Mouse (Mus musculus) CH12.LX (cell line): ENCODE measurements at regions not wholly inside any gene's neighbourhood (a gene's known extent, or its start where the extent isn't known, plus 50 kb on each side); places are given as distances from the start of the nearest gene placed in this dataset.

Experiments used
- DNase-seq: peaks from one replicate; pipeline ENCODE4 v3.0.0-alpha.2; 2013; ENCODE audit errors: extremely low read depth
- H3K27ac ChIP-seq: 2 replicates; pipeline ENCODE4 v1.5.1; 2012; ENCODE audit warnings: low read depth, mild to moderate bottlenecking, control low read depth, moderate library complexity; ENCODE audit not compliant: insufficient read depth
- H3K27me3 ChIP-seq: replicated peaks from 2 replicates; pipeline ENCODE3; 2012; ENCODE audit warnings: inconsistent platforms
- H3K36me3 ChIP-seq, 2 experiments: replicated peaks in 1 of 2; 2 replicates each; pipeline versions ENCODE3 to v1.6.1; 2012; ENCODE audit warnings: inconsistent platforms in 1 of 2, low read length in 1 of 2, mild to moderate bottlenecking in 1 of 2, mixed read lengths in 1 of 2, moderate library complexity in 1 of 2; ENCODE audit not compliant: control insufficient read depth in 1 of 2, insufficient read depth in 1 of 2
- H3K4me1 ChIP-seq, 2 experiments: 2 replicates each; pipeline ENCODE4 v1.6.1; 2012; ENCODE audit warnings: inconsistent platforms in 1 of 2, moderate library complexity in 1 of 2; ENCODE audit not compliant: insufficient read depth in 2 of 2, control insufficient read depth in 1 of 2
- H3K4me2 ChIP-seq: 2 replicates; pipeline ENCODE4 v1.6.1; 2012; ENCODE audit warnings: low read depth, mild to moderate bottlenecking, control low read depth; ENCODE audit not compliant: poor library complexity, insufficient read depth, severe bottlenecking
- H3K4me3 ChIP-seq, 3 experiments: fragments of 150-350 bp in 1 of 3; sonication (generic) in 1 of 3; replicated peaks in 1 of 3; 2 replicates each; pipeline versions ENCODE3 to v1.5.1; 2011 to 2012; ENCODE audit warnings: low read depth in 2 of 3, low read length in 2 of 3, mild to moderate bottlenecking in 2 of 3, moderate library complexity in 2 of 3, control low read depth in 1 of 3, improper control_type of control experiment in 1 of 3, inconsistent platforms in 1 of 3, mixed read lengths in 1 of 3; ENCODE audit not compliant: poor library complexity in 1 of 3
- H3K79me2 ChIP-seq: replicated peaks from 2 replicates; pipeline ENCODE4 v1.6.1; 2012; ENCODE audit warnings: mild to moderate bottlenecking, moderate library complexity; ENCODE audit not compliant: control insufficient read depth, poor library complexity, insufficient read depth, severe bottlenecking; ENCODE audit errors: extremely low read depth
- H3K9ac ChIP-seq: 2 replicates; pipeline ENCODE4 v1.6.1; 2012; ENCODE audit warnings: low read depth, mild to moderate bottlenecking, control low read depth, moderate library complexity; ENCODE audit not compliant: insufficient read depth
- H3K9me3 ChIP-seq: replicated peaks from 2 replicates; pipeline ENCODE3; 2012; ENCODE audit warnings: low read length, inconsistent platforms, mixed read lengths
- BHLHE40 ChIP-seq: IDR thresholded peaks from 2 replicates; pipeline ENCODE4 v1.6.1; 2011; ENCODE audit warnings: mild to moderate bottlenecking, low read depth, low read length, improper control_type of control experiment
- CHD2 ChIP-seq: IDR thresholded peaks from 2 replicates; pipeline ENCODE4 v1.6.1; 2011; ENCODE audit warnings: low read length, improper control_type of control experiment
- CTCF ChIP-seq, 2 experiments: IDR thresholded peaks in 1 of 2; conservative IDR thresholded peaks in 1 of 2; 2 replicates each; pipeline ENCODE4 v1.5.1; 2011 to 2012; ENCODE audit warnings: low read depth in 2 of 2, low read length in 2 of 2, improper control_type of control experiment in 1 of 2, inconsistent platforms in 1 of 2, mild to moderate bottlenecking in 1 of 2, moderate library complexity in 1 of 2
- ELF1 ChIP-seq: IDR thresholded peaks from 2 replicates; pipeline ENCODE4 v1.6.1; 2014; ENCODE audit warnings: low read depth, mild to moderate bottlenecking, inconsistent platforms, low read length, improper control_type of control experiment
- ETS1 ChIP-seq: conservative IDR thresholded peaks from 2 replicates; pipeline ENCODE4 v1.6.1; 2012; ENCODE audit warnings: low read depth, mild to moderate bottlenecking, inconsistent platforms, low read length, improper control_type of control experiment, moderate library complexity
- GABPA ChIP-seq: IDR thresholded peaks from 2 replicates; pipeline ENCODE4 v1.6.1; 2012; ENCODE audit warnings: low read depth, low read length, improper control_type of control experiment, inconsistent platforms; ENCODE audit not compliant: insufficient replicate concordance
- HCFC1 ChIP-seq: IDR thresholded peaks from 2 replicates; pipeline ENCODE4 v1.6.1; 2012; ENCODE audit warnings: low read depth, mild to moderate bottlenecking, inconsistent platforms, low read length, improper control_type of control experiment
- JUND ChIP-seq: conservative IDR thresholded peaks from 2 replicates; pipeline ENCODE4 v1.6.1; 2011; ENCODE audit warnings: low read depth, low read length, improper control_type of control experiment
- MAX ChIP-seq: IDR thresholded peaks from 2 replicates; pipeline ENCODE4 v1.6.1; 2011; ENCODE audit warnings: low read length, improper control_type of control experiment
- MAZ ChIP-seq: IDR thresholded peaks from 2 replicates; pipeline ENCODE4 v1.6.1; 2012; ENCODE audit warnings: low read depth, mild to moderate bottlenecking, inconsistent platforms, low read length, improper control_type of control experiment, moderate library complexity
- NELFE ChIP-seq: IDR thresholded peaks from 2 replicates; pipeline ENCODE4 v1.6.1; 2011; ENCODE audit warnings: low read depth, low read length, improper control_type of control experiment
- NRF1 ChIP-seq: IDR thresholded peaks from 2 replicates; pipeline ENCODE4 v1.6.1; 2014; ENCODE audit warnings: low read depth, mild to moderate bottlenecking, inconsistent platforms, low read length, improper control_type of control experiment, moderate library complexity
- PAX5 ChIP-seq: IDR thresholded peaks from 2 replicates; pipeline ENCODE4 v1.6.1; 2012; ENCODE audit warnings: low read length, inconsistent platforms, mixed read lengths
- SIN3A ChIP-seq: IDR thresholded peaks from 2 replicates; pipeline ENCODE4 v1.6.1; 2012; ENCODE audit warnings: low read length, improper control_type of control experiment, inconsistent platforms
- SMC3 ChIP-seq: IDR thresholded peaks from 2 replicates; pipeline ENCODE4 v1.6.1; 2011; ENCODE audit warnings: low read depth, low read length, improper control_type of control experiment
- USF1 ChIP-seq: IDR thresholded peaks from 2 replicates; pipeline ENCODE4 v1.6.1; 2014; ENCODE audit warnings: low read depth, mild to moderate bottlenecking, inconsistent platforms, low read length, improper control_type of control experiment
- ZC3H11A ChIP-seq: IDR thresholded peaks from 2 replicates; pipeline ENCODE4 v1.6.1; 2012; ENCODE audit warnings: low read depth, mild to moderate bottlenecking, inconsistent platforms, low read length, improper control_type of control experiment
- ZKSCAN1 ChIP-seq: IDR thresholded peaks from 2 replicates; pipeline ENCODE4 v1.6.1; 2012; ENCODE audit warnings: low read depth, inconsistent platforms, low read length, improper control_type of control experiment, borderline replicate concordance
- ZMIZ1 ChIP-seq: IDR thresholded peaks from 2 replicates; pipeline ENCODE4 v1.6.1; 2012; ENCODE audit warnings: low read depth, mild to moderate bottlenecking, inconsistent platforms, low read length, improper control_type of control experiment
- ZNF384 ChIP-seq: IDR thresholded peaks from 2 replicates; pipeline ENCODE4 v1.6.1; 2012; ENCODE audit warnings: low read depth, low read length, improper control_type of control experiment, inconsistent platforms
- dilution Hi-C: fragments of 300-500 bp; cut with MboI; formaldehyde crosslinking; loops from 2 replicates; pipeline ENCODE4 v1.14.3; 2020; ENCODE audit warnings: low sequenced_read_pairs; ENCODE audit not compliant: extremely low pct_unique_long_range_greater_than_20kb, extremely low pct_ligation_motif_present
- in situ Hi-C: fragments of 300-500 bp; cut with MboI; formaldehyde crosslinking; loops from 3 replicates; pipeline ENCODE4 v1.14.3; 2019; ENCODE audit warnings: low sequenced_read_pairs, low pct_ligation_motif_present, low pct_unique_long_range_greater_than_20kb, mixed read lengths

DNA sequence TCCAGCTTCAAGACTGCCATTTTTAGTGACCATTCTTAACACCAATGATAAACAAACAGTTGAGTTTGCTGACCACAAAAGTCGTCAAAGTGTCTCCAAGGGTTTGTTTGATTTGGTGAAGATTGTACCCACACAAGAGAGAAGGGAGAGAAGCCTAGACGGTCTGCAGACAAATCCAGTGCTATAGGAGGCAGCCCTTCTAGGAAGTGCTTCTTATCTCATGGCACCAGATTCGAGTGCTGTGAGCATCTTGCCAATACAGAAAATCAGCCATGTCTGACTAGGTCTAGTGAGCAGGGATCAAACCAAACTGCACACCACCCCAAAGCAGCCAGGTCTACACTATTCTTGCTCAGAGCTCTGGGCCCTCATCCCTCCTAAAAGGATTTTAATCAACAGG, 416.4 kb downstream of the Fut8 start:
- no peaks in the 10 kb centered on the region for H3K27me3 ChIP-seq
- no peak overlapping the region for H3K9ac ChIP-seq
- no peaks in the 10 kb centered on the region for H3K9me3 ChIP-seq
- no peaks in the 10 kb centered on the region for H3K36me3 ChIP-seq
- no peaks in the 10 kb centered on the region for H3K79me2 ChIP-seq
- TF ChIP-seq GABPA (no peak), MAZ (no peak), ZC3H11A (no peak), NRF1 (no peak), CHD2 (no peak), JUND (no peak), BHLHE40 (no peak), ZMIZ1 (no peak), ELF1 (no peak), ZKSCAN1 (no peak), ZNF384 (no peak)
- dilution Hi-C loops = no loop called here
- H3K27ac ChIP-seq = no peak overlapping the region
- DNase-seq = no peak
- no peak overlapping the region for H3K4me3 ChIP-seq
- no peak overlapping the region for H3K4me2 ChIP-seq
- in situ Hi-C loops = loop anchor here (25.0 kb wide), 1 partner anchor 417 kb away; the partner anchor contains the start of gene Fut8
- H3K4me1 ChIP-seq = no peaks in the 10 kb centered on the region

DNA sequence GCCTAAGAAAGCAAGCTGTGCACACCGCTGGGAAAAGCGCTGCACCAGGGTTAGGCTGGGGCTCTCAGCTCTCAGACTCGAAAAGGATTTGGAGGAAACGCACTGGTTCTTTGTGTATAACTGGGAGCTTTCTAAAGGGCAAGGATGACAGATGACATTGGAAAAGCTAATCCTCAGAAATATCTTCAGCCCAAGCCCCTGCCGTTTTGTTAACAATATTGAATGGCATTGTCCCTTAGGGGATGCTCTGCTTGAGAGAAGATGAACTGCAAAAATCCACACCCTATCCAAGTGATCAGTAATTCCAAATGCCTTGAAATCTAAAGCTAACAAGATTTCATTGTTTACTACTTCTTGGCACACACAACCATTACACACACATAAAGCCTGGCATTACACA, 419.1 kb downstream of the Fut8 start:
- TF ChIP-seq PAX5 (no peak), HCFC1 (no peak), SMC3 (no peak), CTCF (conservative IDR thresholded peaks at IDR 0.05 in 1 of 2, IDR thresholded peaks at IDR 0.05 in 1 of 2; ENCODE audit: low read depth in 2 of 2, low read length in 2 of 2) (no peak), USF1 (no peak), ZC3H11A (no peak), NELFE (no peak), ZNF384 (no peak), SIN3A (no peak), ETS1 (no peak), ZKSCAN1 (no peak), BHLHE40 (no peak), MAX (no peak), MAZ (no peak)
- no peaks in the 10 kb centered on the region for H3K79me2 ChIP-seq
- H3K4me1 ChIP-seq = peaks cover 0 to 5% of the 10 kb centered on the region in 2 experiments; a peak in 3 of 4 replicates
- dilution Hi-C loops (no loop called here), in situ Hi-C loops (loop anchor here (25.0 kb wide), 1 partner anchor 420 kb away; the partner anchor contains the start of gene Fut8)
- no peaks in the 10 kb centered on the region for H3K36me3 ChIP-seq
- H3K4me3 ChIP-seq = no peak overlapping the region
- H3K9me3 ChIP-seq = no peaks in the 10 kb centered on the region
- no peaks in the 10 kb centered on the region for H3K27me3 ChIP-seq
- no peak overlapping the region for H3K9ac ChIP-seq
- no peak overlapping the region for H3K4me2 ChIP-seq
- H3K27ac ChIP-seq = no peak overlapping the region
- DNase-seq = no peak
